ENCODE assay signal across 9 mouse cellular contexts in the genomic region with DNA sequence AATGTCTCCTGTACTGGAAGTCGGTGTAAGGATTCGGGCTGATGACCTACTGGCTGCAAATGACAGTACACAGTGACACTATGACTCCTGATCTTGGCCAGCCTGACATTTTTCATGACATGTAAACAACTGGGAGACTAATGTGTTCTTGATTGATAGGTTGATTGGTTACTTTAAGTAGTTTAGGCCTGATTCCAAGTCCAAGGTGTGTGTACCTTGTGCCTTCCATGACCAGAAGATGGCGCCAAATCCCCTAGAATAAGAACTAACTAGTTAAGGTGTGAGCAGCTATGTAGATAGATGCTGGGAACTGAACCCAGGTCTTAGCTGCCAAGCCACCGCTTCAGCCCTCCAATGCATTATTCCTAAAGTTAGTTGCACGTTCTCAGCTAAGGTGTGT. TPM values are rescaled to one million over a fixed set of nuclear protein-coding genes. Genes with fewer than 3 reads are reported as not detected.
A peak's percentile ranks its signal among the peaks of the same experiment; 100 is the strongest.
DNase-seq lines count a peak whose midpoint lies in the region; ATAC-seq and TF ChIP-seq lines count a peak whose summit lies in the region.
"Had no signal": no experiment of that assay in that cellular context is flagged by ENCODE, and none has a peak within 500 bp of the region (broad histone marks: within the 10 kb centered on the region; RNA-seq: fewer than 3 reads in every experiment).

No protein-coding gene starts in this region.

- H3K4me2 ChIP-seq in hindbrain, embryonic 11.5 days (replicated peaks; ENCODE audit: low read depth, low read length), result no peak overlapping the region
- H3K4me2 ChIP-seq in hindbrain, embryonic 16.5 days (ENCODE audit: low read length), result no peak overlapping the region
- H3K4me2 ChIP-seq in liver, embryonic 14.5 days (ENCODE audit: low read depth), result no peak overlapping the region
- H3K4me2 ChIP-seq in forebrain, embryonic 15.5 days (replicated peaks), result no peak overlapping the region

- TF ChIP-seq EP300 in liver, embryonic 14.5 days (IDR thresholded peaks at IDR 0.05; ENCODE audit: low read depth), result no peak

- no peaks in the 10 kb centered on the region for H3K27me3 ChIP-seq in hindbrain, embryonic 11.5 days (ENCODE audit: control insufficient read depth, insufficient read depth, low read length)
- no peaks in the 10 kb centered on the region for H3K27me3 ChIP-seq in hindbrain, embryonic 16.5 days (replicated peaks; ENCODE audit: control insufficient read depth, insufficient read depth, low read length)
- H3K27me3 ChIP-seq in liver, embryonic 14.5 days (ENCODE audit: control insufficient read depth, insufficient read depth, low read length), result no peaks in the 10 kb centered on the region
- H3K27me3 ChIP-seq in forebrain, embryonic 15.5 days, result no peaks in the 10 kb centered on the region

- DNase-seq in hindbrain, embryonic 11.5 days (ENCODE audit: low spot score), result peak; percentile 63
- peak; percentile 50 to 68 for DNase-seq in CD8-positive naive resting alpha-beta T cell, adult 2 months (ENCODE audit: low read depth in 2 of 2, low spot score in 2 of 2)
- DNase-seq in adrenal gland, postnatal 14 days, result peak; percentile 61
- DNase-seq in liver, embryonic 14.5 days (ENCODE audit: low read depth in 3 of 3, low spot score in 3 of 3), result peak; percentile 59 to 69 (median 66)
- DNase-seq in spleen, postnatal 14 days (ENCODE audit: low spot score in 2 of 2), result peak; percentile 15 to 67

- 0 out of 2 replicates have a peak, but pooled peaks cover 2% of the 10 kb centered on the region for H3K4me1 ChIP-seq in hindbrain, embryonic 11.5 days (replicated peaks; ENCODE audit: control insufficient read depth, insufficient read depth, low read length)
- H3K4me1 ChIP-seq in hindbrain, embryonic 16.5 days (ENCODE audit: control insufficient read depth, insufficient read depth, low read depth, low read length), result peaks cover 3% of the 10 kb centered on the region; the same call in 1 of the 2 replicates
- peaks cover 0 to 5% of the 10 kb centered on the region in 2 experiments; a peak in 2 of 4 replicates for H3K4me1 ChIP-seq in liver, embryonic 14.5 days (replicated peaks; ENCODE audit: control insufficient read depth in 2 of 2, insufficient read depth in 2 of 2, low read length in 1 of 2)
- H3K4me1 ChIP-seq in forebrain, embryonic 15.5 days, result peaks cover 5% of the 10 kb centered on the region

- no peak overlapping the region for H3K27ac ChIP-seq in hindbrain, embryonic 11.5 days (ENCODE audit: low read depth, low read length)
- H3K27ac ChIP-seq in hindbrain, embryonic 16.5 days (ENCODE audit: low read depth, low read length), result no peak overlapping the region
- H3K27ac ChIP-seq in liver, embryonic 14.5 days, result no peak overlapping the region
- no peak overlapping the region for H3K27ac ChIP-seq in forebrain, embryonic 15.5 days (replicated peaks)

- peak; percentile 84 for TF ChIP-seq CTCF in liver, embryonic 14.5 days (IDR thresholded peaks at IDR 0.05; ENCODE audit: low read depth)

- no peak for ATAC-seq in hindbrain, embryonic 11.5 days (ENCODE audit: low FRiP score)
- ATAC-seq in hindbrain, embryonic 16.5 days, result no peak
- ATAC-seq in erythroblast, adult 5-6 weeks (replicated peaks; ENCODE audit: low FRiP score, poor library complexity, severe bottlenecking), result peak; percentile 83
- ATAC-seq in liver, embryonic 14.5 days (ENCODE audit: insufficient read depth), result 0 out of 2 replicates have a peak, but pooled peaks have one; percentile 29
- ATAC-seq in forebrain, embryonic 15.5 days (replicated peaks), result no peak

- no peaks in the 10 kb centered on the region for H3K36me3 ChIP-seq in hindbrain, embryonic 11.5 days (ENCODE audit: control insufficient read depth, insufficient read depth, low read length)
- no peaks in the 10 kb centered on the region; the same call in 1 of the 2 replicates for H3K36me3 ChIP-seq in hindbrain, embryonic 16.5 days (ENCODE audit: control insufficient read depth, insufficient read depth, low read length)
- no peaks in the 10 kb centered on the region for H3K36me3 ChIP-seq in liver, embryonic 14.5 days (replicated peaks; ENCODE audit: control insufficient read depth, insufficient read depth, low read depth)
- peaks cover 9% of the 10 kb centered on the region for H3K36me3 ChIP-seq in forebrain, embryonic 15.5 days

- H3K4me3 ChIP-seq in hindbrain, embryonic 11.5 days (ENCODE audit: low read depth, low read length), result no peak overlapping the region
- H3K4me3 ChIP-seq in hindbrain, embryonic 16.5 days (ENCODE audit: low read length), result no peak overlapping the region
- no peak overlapping the region for H3K4me3 ChIP-seq in liver, embryonic 14.5 days (ENCODE audit: insufficient read depth in 1 of 2, low read depth in 2 of 2, low read length in 2 of 2)
- H3K4me3 ChIP-seq in forebrain, embryonic 15.5 days, result no peak overlapping the region

- H3K9ac ChIP-seq in hindbrain, embryonic 11.5 days (ENCODE audit: low read depth, low read length), result no peak overlapping the region
- H3K9ac ChIP-seq in hindbrain, embryonic 16.5 days (ENCODE audit: low read depth, low read length), result no peak overlapping the region
- H3K9ac ChIP-seq in liver, embryonic 14.5 days (replicated peaks), result no peak overlapping the region
- no peak overlapping the region for H3K9ac ChIP-seq in forebrain, embryonic 15.5 days (replicated peaks)

- no peaks in the 10 kb centered on the region for H3K9me3 ChIP-seq in hindbrain, embryonic 11.5 days (ENCODE audit: control insufficient read depth, low read length)
- H3K9me3 ChIP-seq in hindbrain, embryonic 16.5 days (ENCODE audit: control insufficient read depth, low read length), result no peaks in the 10 kb centered on the region
- no peaks in the 10 kb centered on the region for H3K9me3 ChIP-seq in liver, embryonic 14.5 days (ENCODE audit: control insufficient read depth, low read length)
- no peaks in the 10 kb centered on the region for H3K9me3 ChIP-seq in forebrain, embryonic 15.5 days

- WGBS in hindbrain, embryonic 11.5 days, result 68% methylated on average over 5 of the region's 5 CpGs
- 68% methylated on average over 5 of the region's 5 CpGs for WGBS in hindbrain, embryonic 16.5 days
- WGBS in liver, embryonic 14.5 days (ENCODE audit: insufficient replicate concordance), result 62% methylated on average over 5 of the region's 5 CpGs
- 62% methylated on average over 5 of the region's 5 CpGs for WGBS in forebrain, embryonic 15.5 days

RNA-seq across cellular contexts. Expression of gene 1700125H20Rik, which starts 13.9 kb away (rescaled TPM):
- polyA plus RNA-seq in hindbrain, embryonic 11.5 days (2014; fragmentation: Nextera tagmentation; extraction: Ambion mirVana), result 0.26 and 0.39 TPM in 2 replicates
- 0.65 and 0.86 TPM in 2 replicates for polyA plus RNA-seq in hindbrain, embryonic 16.5 days (2015; fragmentation: Nextera tagmentation; extraction: Ambion mirVana)
- total RNA-seq in adrenal gland, postnatal 14 days (2021), result 1.1 and 1.4 TPM in 2 replicates
- not detected in 2 replicates for total RNA-seq in erythroblast, adult 5-6 weeks (2015; ENCODE audit: low replicate concordance)
- total RNA-seq in erythroblast, adult 5-6 weeks (2017; ENCODE audit: low replicate concordance), result not detected in 2 replicates
- not detected in 2 replicates for polyA plus RNA-seq in liver, embryonic 14.5 days (2012; rRNA removed)
- polyA plus RNA-seq in liver, embryonic 14.5 days (2014; fragmentation: Nextera tagmentation; extraction: Ambion mirVana), result 0.25 TPM in 1 of 2 replicates, not detected in the other
- polyA plus RNA-seq in forebrain, embryonic 15.5 days (2015; fragmentation: Nextera tagmentation; extraction: Ambion mirVana), result 0.57 and 0.70 TPM in 2 replicates
- polyA plus RNA-seq: lung, embryonic 16.5 days had no signal

RNA-seq across cellular contexts. Expression of gene Usp32, which starts 44.1 kb away (rescaled TPM):
- 9.4 and 13.2 TPM in 2 replicates for polyA plus RNA-seq in hindbrain, embryonic 11.5 days (2014; fragmentation: Nextera tagmentation; extraction: Ambion mirVana)
- 9.7 and 11.5 TPM in 2 replicates for polyA plus RNA-seq in hindbrain, embryonic 16.5 days (2015; fragmentation: Nextera tagmentation; extraction: Ambion mirVana)
- 29.1 and 37.5 TPM in 2 replicates for total RNA-seq in adrenal gland, postnatal 14 days (2021)
- total RNA-seq in erythroblast, adult 5-6 weeks (2015; ENCODE audit: low replicate concordance), result 351 and 367 TPM in 2 replicates
- total RNA-seq in erythroblast, adult 5-6 weeks (2017; ENCODE audit: low replicate concordance), result 512 and 717 TPM in 2 replicates
- polyA plus RNA-seq in liver, embryonic 14.5 days (2012; rRNA removed), result 15.0 and 25.6 TPM in 2 replicates
- 14.4 and 17.7 TPM in 2 replicates for polyA plus RNA-seq in liver, embryonic 14.5 days (2014; fragmentation: Nextera tagmentation; extraction: Ambion mirVana)
- 9.1 and 9.8 TPM in 2 replicates for polyA plus RNA-seq in forebrain, embryonic 15.5 days (2015; fragmentation: Nextera tagmentation; extraction: Ambion mirVana)

RNA-seq across cellular contexts. Expression of gene Appbp2, which starts 50.8 kb away (rescaled TPM):
- 65.0 and 65.5 TPM in 2 replicates for polyA plus RNA-seq in hindbrain, embryonic 11.5 days (2014; fragmentation: Nextera tagmentation; extraction: Ambion mirVana)
- polyA plus RNA-seq in hindbrain, embryonic 16.5 days (2015; fragmentation: Nextera tagmentation; extraction: Ambion mirVana), result 46.4 and 47.0 TPM in 2 replicates
- 43.0 and 43.3 TPM in 2 replicates for total RNA-seq in adrenal gland, postnatal 14 days (2021)
- total RNA-seq in erythroblast, adult 5-6 weeks (2015; ENCODE audit: low replicate concordance), result 9.8 and 11.0 TPM in 2 replicates
- 5.7 and 6.6 TPM in 2 replicates for total RNA-seq in erythroblast, adult 5-6 weeks (2017; ENCODE audit: low replicate concordance)
- polyA plus RNA-seq in liver, embryonic 14.5 days (2012; rRNA removed), result 5.7 and 7.3 TPM in 2 replicates
- 12.2 and 13.8 TPM in 2 replicates for polyA plus RNA-seq in liver, embryonic 14.5 days (2014; fragmentation: Nextera tagmentation; extraction: Ambion mirVana)
- polyA plus RNA-seq in forebrain, embryonic 15.5 days (2015; fragmentation: Nextera tagmentation; extraction: Ambion mirVana), result 48.8 and 51.7 TPM in 2 replicates

Comparison
In these comparisons a context has a peak if more than half of its experiments do, and no peak if none do; other contexts are left out.
1. ATAC-seq: peak in erythroblast, adult 5-6 weeks (single experiment) and liver, embryonic 14.5 days (single experiment); none in hindbrain, embryonic 11.5 days (single experiment), hindbrain, embryonic 16.5 days (single experiment) and forebrain, embryonic 15.5 days (single experiment).
2. Peak in every context shown above with its lines, with median percentiles within 50 percentile points of each other: DNase-seq.